Mouse (Mus musculus) stomach, embryonic 15.5 days (tissue): ENCODE data around the gene Camkk2. TPM values are rescaled to one million over a fixed set of nuclear protein-coding genes. Genes with fewer than 3 reads are reported as not detected.

ENCODE experiments used
- ATAC-seq: fragments of 200-750 bp; cut with Nextera tagmentation; 2 replicates; pipeline ENCODE4 v1.8.0; 2017; ENCODE audit warnings: low read depth, moderate number of reproducible peaks, moderate TSS enrichment; ENCODE audit not compliant: insufficient read depth, low FRiP score
- H3K27ac ChIP-seq: fragments of 300-500 bp; sonication (generic); 2 replicates; pipeline ENCODE4 v1.5.1; 2015; ENCODE audit warnings: mild to moderate bottlenecking, inconsistent platforms
- H3K27me3 ChIP-seq: fragments of 300-500 bp; sonication (generic); replicated peaks from 2 replicates; pipeline ENCODE4 v1.6.1; 2015; ENCODE audit warnings: inconsistent platforms
- H3K36me3 ChIP-seq: fragments of 300-500 bp; sonication (generic); 2 replicates; pipeline ENCODE4 v1.6.1; 2015; ENCODE audit warnings: inconsistent platforms
- H3K4me1 ChIP-seq: fragments of 300-500 bp; sonication (generic); 2 replicates; pipeline ENCODE4 v1.6.1; 2015; ENCODE audit warnings: inconsistent platforms
- H3K4me2 ChIP-seq: fragments of 300-500 bp; sonication (generic); 2 replicates; pipeline ENCODE4 v1.6.1; 2015; ENCODE audit warnings: mild to moderate bottlenecking, inconsistent platforms
- H3K4me3 ChIP-seq: fragments of 300-500 bp; sonication (generic); replicated peaks from 2 replicates; pipeline ENCODE4 v1.5.1; 2015; ENCODE audit warnings: inconsistent platforms
- H3K9ac ChIP-seq: fragments of 300-500 bp; sonication (generic); 2 replicates; pipeline ENCODE4 v1.6.1; 2015; ENCODE audit warnings: inconsistent platforms
- H3K9me3 ChIP-seq: fragments of 300-500 bp; sonication (generic); 2 replicates; pipeline ENCODE4 v1.6.1; 2016; ENCODE audit warnings: inconsistent platforms
- WGBS: fragments of 180-500 bp; shearing (Covaris S2); methylation state at CpG from one replicate; pipeline ENCODE4 v1.1.7; 2015; 5-methylcytosine and 5-hydroxymethylcytosine counted together
- polyA plus RNA-seq: library from polyadenylated mRNA; unstranded; fragments of >200 nt; fragmentation: Nextera tagmentation; extraction: Ambion mirVana; gene quantifications from 2 replicates; pipeline ENCODE4 v1.2.1, GENCODE M21; 2015

The Camkk2 gene
- 23.2 and 25.2 TPM in 2 replicates for polyA plus RNA-seq

DNA sequence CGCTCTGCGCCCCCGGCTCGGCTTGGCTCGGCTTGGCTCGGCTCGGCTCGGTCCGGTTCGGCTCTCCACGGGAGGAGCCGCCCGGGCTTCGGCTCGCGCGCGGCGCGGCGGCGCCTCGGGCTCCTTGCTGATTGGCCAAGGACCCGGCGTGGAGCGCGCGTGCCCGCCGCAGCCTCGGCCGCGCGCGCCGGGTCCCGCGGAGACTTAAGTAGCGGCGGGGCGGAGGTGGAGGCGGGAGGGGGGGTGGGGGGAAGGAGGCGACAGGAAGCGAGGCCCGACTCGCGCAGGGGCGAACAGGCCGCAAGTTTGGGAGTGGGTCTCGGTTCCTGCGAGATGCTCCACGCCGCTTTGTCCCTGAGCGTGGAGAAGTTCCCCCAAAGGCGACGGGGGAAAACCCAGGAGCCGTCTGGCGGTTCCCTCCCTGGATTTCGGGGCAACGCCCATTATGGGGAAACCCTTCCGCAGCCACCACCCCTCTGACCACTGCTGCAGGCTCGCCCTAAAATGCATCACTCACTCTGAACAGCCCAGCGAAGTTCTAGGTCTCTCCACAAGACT, at the start of gene Camkk2:
Camkk2 (minus strand) TSS at position 133 of the 558 bp plus-strand sequence.
- Histone ChIP-seq H3K27ac (peak within 1 kb of the TSS; percentile 82), H3K27me3 (no peaks in the 10 kb centered on the region), H3K36me3 (no peaks in the 10 kb centered on the region), H3K9ac (peak within 1 kb of the TSS; percentile 69), H3K9me3 (no peaks in the 10 kb centered on the region), H3K4me2 (peak within 1 kb of the TSS; percentile 86), H3K4me3 (peak within 1 kb of the TSS; percentile 83), H3K4me1 (peaks cover 8% of the 10 kb centered on the region; the same call in 1 of the 2 replicates)
- under 1% methylated on average over 54 of the region's 63 CpGs for WGBS
- ATAC-seq = peak; percentile 79

GRCm38 (mm10) chr5:122825099-122825498, 45.9 kb upstream of the Camkk2 start:
- no peaks in the 10 kb centered on the region for H3K27me3 ChIP-seq
- no peak overlapping the region for H3K4me2 ChIP-seq
- peaks cover 2% of the 10 kb centered on the region; the same call in 1 of the 2 replicates for H3K4me1 ChIP-seq
- no peak for ATAC-seq
- H3K9ac ChIP-seq = no peak overlapping the region
- H3K9me3 ChIP-seq = no peaks in the 10 kb centered on the region
- no peak overlapping the region for H3K4me3 ChIP-seq
- no peak overlapping the region for H3K27ac ChIP-seq
- H3K36me3 ChIP-seq = no peaks in the 10 kb centered on the region
- 83% methylated on average over 8 of the region's 8 CpGs for WGBS

GRCm38 (mm10) chr5:122824450-122824849, 45.2 kb upstream of the Camkk2 start:
- Histone ChIP-seq H3K36me3 (no peaks in the 10 kb centered on the region), H3K9me3 (no peaks in the 10 kb centered on the region), H3K27me3 (no peaks in the 10 kb centered on the region), H3K27ac (no peak overlapping the region), H3K9ac (no peak overlapping the region), H3K4me1 (peaks cover 7% of the 10 kb centered on the region; the same call in 1 of the 2 replicates), H3K4me2 (no peak overlapping the region), H3K4me3 (no peak overlapping the region)
- ATAC-seq = no peak
- WGBS = 65% methylated on average over 6 of the region's 6 CpGs

DNA sequence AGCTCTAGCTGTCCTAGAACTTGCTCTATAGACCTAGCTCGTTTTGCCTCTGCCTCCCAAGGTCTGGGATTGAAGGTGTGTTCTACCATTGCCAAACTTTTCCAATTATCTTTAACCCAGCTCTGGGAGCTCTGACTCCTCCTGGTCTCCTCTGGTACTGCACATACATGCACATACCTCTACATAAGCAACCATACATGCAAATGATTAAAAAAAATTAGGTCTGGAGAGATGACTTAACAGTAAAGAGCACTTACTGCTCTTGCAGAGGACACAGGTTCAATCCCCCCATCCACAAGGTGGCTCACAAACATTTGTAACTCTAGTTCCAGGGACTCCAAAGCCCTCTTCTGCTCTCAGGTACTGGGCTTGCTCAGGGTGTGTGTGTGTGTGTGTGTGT, 44.8 kb upstream of the Camkk2 start:
- ATAC-seq = no peak
- 74% methylated on average over 1 of the region's 1 CpGs for WGBS
- peaks cover 10% of the 10 kb centered on the region; the same call in 1 of the 2 replicates for H3K4me1 ChIP-seq
- H3K36me3 ChIP-seq = no peaks in the 10 kb centered on the region
- H3K9ac ChIP-seq = no peak overlapping the region
- H3K27me3 ChIP-seq = no peaks in the 10 kb centered on the region
- no peaks in the 10 kb centered on the region for H3K9me3 ChIP-seq
- H3K4me2 ChIP-seq = no peak overlapping the region
- no peak overlapping the region for H3K4me3 ChIP-seq
- no peak overlapping the region for H3K27ac ChIP-seq

DNA sequence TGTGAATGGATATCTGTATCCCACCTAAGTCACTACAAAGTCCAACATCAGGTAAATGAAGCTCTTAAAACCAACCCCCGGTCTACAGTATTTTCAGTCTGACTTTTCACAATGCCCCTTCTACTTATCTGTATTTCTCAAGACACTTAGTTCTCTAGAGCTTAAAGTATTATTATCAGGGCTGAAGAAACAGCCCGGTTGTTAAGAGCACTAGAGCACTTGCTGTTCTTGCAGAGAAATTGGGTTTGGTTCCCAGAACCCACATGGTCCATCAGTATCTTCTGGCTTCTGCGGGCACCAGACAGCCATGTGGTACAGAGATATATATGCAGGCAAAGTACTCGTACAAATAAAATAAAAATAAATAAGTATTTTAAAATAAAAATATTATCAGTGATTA, 43.2 kb upstream of the Camkk2 start:
- Histone ChIP-seq H3K9ac (no peak overlapping the region), H3K4me1 (peaks cover 10% of the 10 kb centered on the region; the same call in 1 of the 2 replicates), H3K4me3 (no peak overlapping the region), H3K36me3 (peaks cover 14% of the 10 kb centered on the region), H3K27me3 (no peaks in the 10 kb centered on the region), H3K27ac (no peak overlapping the region), H3K4me2 (no peak overlapping the region), H3K9me3 (no peaks in the 10 kb centered on the region)
- WGBS = 88% methylated on average over 4 of the region's 4 CpGs
- ATAC-seq = no peak

GRCm38 (mm10) chr5:122821524-122821885, 42.3 kb upstream of the Camkk2 start:
- Histone ChIP-seq H3K36me3 (peaks cover 18% of the 10 kb centered on the region), H3K9me3 (no peaks in the 10 kb centered on the region), H3K27ac (peak overlapping the region; percentile 98), H3K4me3 (peak overlapping the region; percentile 87), H3K4me1 (peaks cover 10% of the 10 kb centered on the region; the same call in 1 of the 2 replicates), H3K4me2 (peak overlapping the region; percentile 61), H3K27me3 (no peaks in the 10 kb centered on the region), H3K9ac (peak overlapping the region; percentile 30; the same call in 1 of the 2 replicates)
- 0% methylated on average over 10 of the region's 10 CpGs for WGBS
- ATAC-seq = peak; percentile 49; the same call in 1 of the 2 replicates

- Histone ChIP-seq H3K4me2 (peak within 1 kb of the TSS; percentile 61), H3K36me3 (peaks cover 20% of the 10 kb centered on the region), H3K9ac (peak within 1 kb of the TSS; percentile 96), H3K4me3 (peak within 1 kb of the TSS; percentile 87), H3K4me1 (peaks cover 10% of the 10 kb centered on the region; the same call in 1 of the 2 replicates), H3K27ac (peak within 1 kb of the TSS; percentile 98), H3K27me3 (no peaks in the 10 kb centered on the region), H3K9me3 (no peaks in the 10 kb centered on the region)
- ATAC-seq = peak; percentile 100
- under 1% methylated on average over 55 of the region's 55 CpGs for WGBS
Observed at GRCm38 (mm10) chr5:122820777-122821523, 41.7 kb upstream of the Camkk2 start, which contains the start of gene Anapc5. Anapc5 (minus strand) TSS chr5:122821339.

GRCm38 (mm10) chr5:122812699-122813098, 33.5 kb upstream of the Camkk2 start:
- no peaks in the 10 kb centered on the region for H3K4me1 ChIP-seq
- H3K27me3 ChIP-seq = no peaks in the 10 kb centered on the region
- no peaks in the 10 kb centered on the region for H3K9me3 ChIP-seq
- no peak overlapping the region for H3K4me3 ChIP-seq
- H3K4me2 ChIP-seq = no peak overlapping the region
- ATAC-seq = no peak
- no peak overlapping the region for H3K27ac ChIP-seq
- H3K9ac ChIP-seq = no peak overlapping the region
- peaks cover 51% of the 10 kb centered on the region for H3K36me3 ChIP-seq
- 79% methylated on average over 3 of the region's 3 CpGs for WGBS

DNA sequence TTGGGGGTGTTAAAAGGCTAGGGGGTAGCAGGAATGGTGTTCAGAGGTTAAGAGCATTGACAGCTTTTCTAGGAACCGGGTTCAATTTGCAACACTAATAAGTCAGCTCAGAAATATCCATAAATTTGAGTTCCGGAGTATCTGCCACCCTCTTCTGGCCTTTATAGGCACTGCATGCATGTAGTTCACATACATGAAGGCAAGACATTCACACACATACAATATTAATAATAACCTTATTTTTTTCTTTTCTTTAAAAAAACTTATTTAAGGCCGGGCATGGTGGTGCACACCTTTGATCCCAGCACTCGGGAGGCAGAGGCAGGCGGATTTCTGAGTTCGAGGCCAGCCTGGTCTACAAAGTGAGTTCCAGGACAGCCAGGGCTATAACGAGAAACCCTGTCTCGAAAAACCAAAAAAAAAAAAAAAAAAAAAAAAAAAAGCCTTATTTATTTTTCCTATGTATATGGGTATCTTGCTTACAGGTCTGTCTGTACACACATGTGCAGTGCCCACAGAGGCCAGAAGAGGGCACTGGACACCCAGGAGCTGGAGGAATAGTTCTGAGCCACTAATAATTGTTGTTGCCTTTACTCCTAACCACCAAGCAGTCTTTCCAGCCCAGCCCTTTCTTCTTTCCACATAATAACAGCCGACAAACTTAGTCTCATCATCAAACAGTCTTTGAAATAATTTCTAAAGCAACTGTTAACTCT, 32.3 kb upstream of the Camkk2 start:
- H3K4me2 ChIP-seq = no peak overlapping the region
- H3K4me1 ChIP-seq = no peaks in the 10 kb centered on the region
- no peak for ATAC-seq
- no peaks in the 10 kb centered on the region for H3K9me3 ChIP-seq
- no peaks in the 10 kb centered on the region for H3K27me3 ChIP-seq
- no peak overlapping the region for H3K4me3 ChIP-seq
- H3K9ac ChIP-seq = no peak overlapping the region
- H3K27ac ChIP-seq = no peak overlapping the region
- WGBS = 88% methylated on average over 9 of the region's 9 CpGs
- H3K36me3 ChIP-seq = peaks cover 49% of the 10 kb centered on the region

GRCm38 (mm10) chr5:122805503-122805902, 26.3 kb upstream of the Camkk2 start:
- Histone ChIP-seq H3K9ac (no peak overlapping the region), H3K27ac (no peak overlapping the region), H3K4me3 (no peak overlapping the region), H3K9me3 (no peaks in the 10 kb centered on the region), H3K36me3 (peaks cover 56% of the 10 kb centered on the region), H3K27me3 (no peaks in the 10 kb centered on the region), H3K4me2 (no peak overlapping the region), H3K4me1 (no peaks in the 10 kb centered on the region)
- 65% methylated on average over 3 of the region's 3 CpGs for WGBS
- ATAC-seq = no peak

GRCm38 (mm10) chr5:122802706-122803105, 23.5 kb upstream of the Camkk2 start:
- Histone ChIP-seq H3K9ac (no peak overlapping the region), H3K9me3 (no peaks in the 10 kb centered on the region), H3K4me1 (peaks cover 14% of the 10 kb centered on the region; the same call in 1 of the 2 replicates), H3K36me3 (peaks cover 68% of the 10 kb centered on the region), H3K27me3 (no peaks in the 10 kb centered on the region), H3K27ac (no peak overlapping the region), H3K4me2 (no peak overlapping the region), H3K4me3 (no peak overlapping the region)
- no peak for ATAC-seq
- WGBS = 70% methylated on average over 9 of the region's 9 CpGs

GRCm38 (mm10) chr5:122801684-122802083, 22.5 kb upstream of the Camkk2 start:
- no peak for ATAC-seq
- Histone ChIP-seq H3K36me3 (peaks cover 70% of the 10 kb centered on the region), H3K27me3 (no peaks in the 10 kb centered on the region), H3K27ac (no peak overlapping the region), H3K9me3 (no peaks in the 10 kb centered on the region), H3K4me2 (no peak overlapping the region), H3K9ac (no peak overlapping the region), H3K4me1 (peaks cover 14% of the 10 kb centered on the region; the same call in 1 of the 2 replicates), H3K4me3 (no peak overlapping the region)
- 92% methylated on average over 8 of the region's 8 CpGs for WGBS
